18 mouse cellular contexts compared by ENCODE assay signal in genomic region chr12:78046582-78046981, GRCm38 (mm10).
DNase-seq lines count a peak whose midpoint lies in the region; ATAC-seq and TF ChIP-seq lines count a peak whose summit lies in the region.
"Had no signal": no experiment of that assay in that cellular context is flagged by ENCODE, and none has a peak within 500 bp of the region (broad histone marks: within the 10 kb centered on the region; RNA-seq: fewer than 3 reads in every experiment).

No protein-coding gene starts in this region.

- DNase-seq in kidney, adult 2 months, result no peak
- no peak for DNase-seq in testis, postnatal 14 days (ENCODE audit: low spot score)
- no peak for DNase-seq in right cerebral cortex, postnatal 14 days
- DNase-seq in heart, postnatal 14 days, result no peak
- DNase-seq: adrenal gland, postnatal 14 days; cerebellum, postnatal 14 days; gastrocnemius, adult 2 months; heart, adult 18-20 months; thymus, postnatal 25 days had no signal

- no peaks in the 10 kb centered on the region for H3K9me3 ChIP-seq in kidney, embryonic 14.5 days (ENCODE audit: control insufficient read depth, low read length)
- H3K9me3 ChIP-seq: hindbrain, embryonic 15.5 days; limb, embryonic 15.5 days; midbrain, embryonic 10.5 days; neural tube, embryonic 15.5 days had no signal

- H3K27me3 ChIP-seq in kidney, adult 2 months (replicated peaks; ENCODE audit: control insufficient read depth, insufficient read depth, low read length), result no peaks in the 10 kb centered on the region
- no peaks in the 10 kb centered on the region for H3K27me3 ChIP-seq in kidney, embryonic 14.5 days (ENCODE audit: control insufficient read depth, insufficient read depth, low read length)
- no peaks in the 10 kb centered on the region for H3K27me3 ChIP-seq in testis, adult 2 months (ENCODE audit: control insufficient read depth, insufficient read depth, low read length)
- H3K27me3 ChIP-seq: hindbrain, embryonic 15.5 days; kidney, embryonic 15.5 days; limb, embryonic 15.5 days; neural tube, embryonic 15.5 days had no signal

- no peak overlapping the region for H3K4me3 ChIP-seq in kidney, adult 2 months (ENCODE audit: insufficient read depth, low read depth, low read length)
- H3K4me3 ChIP-seq in kidney, embryonic 14.5 days (ENCODE audit: low read length), result no peak overlapping the region
- H3K4me3 ChIP-seq in testis, adult 2 months (ENCODE audit: control insufficient read depth, low read depth, low read length), result no peak overlapping the region
- H3K4me3 ChIP-seq in bone marrow, adult 2 months (replicated peaks; ENCODE audit: control insufficient read depth, low read depth, low read length), result no peak overlapping the region
- H3K4me3 ChIP-seq: gastrocnemius, adult 2 months; hindbrain, embryonic 15.5 days; kidney, embryonic 15.5 days; limb, embryonic 15.5 days; midbrain, embryonic 10.5 days; neural tube, embryonic 15.5 days had no signal

- intact Hi-C loops in heart, postnatal 14 days (cut with DNase I), result no loop called here

- no peak for ATAC-seq in kidney, embryonic 14.5 days (ENCODE audit: low FRiP score, low TSS enrichment)
- ATAC-seq: forebrain, embryonic 16.5 days had no signal

- H3K27ac ChIP-seq in kidney, adult 2 months (ENCODE audit: insufficient read depth, low read depth, low read length), result no peak overlapping the region
- no peak overlapping the region for H3K27ac ChIP-seq in kidney, embryonic 14.5 days (ENCODE audit: low read depth, low read length)
- no peak overlapping the region for H3K27ac ChIP-seq in testis, adult 2 months (ENCODE audit: control insufficient read depth, insufficient read depth, low read depth, low read length)
- no peak overlapping the region for H3K27ac ChIP-seq in bone marrow, adult 2 months (ENCODE audit: control insufficient read depth, insufficient read depth, low read depth, low read length, poor library complexity)
- H3K27ac ChIP-seq: gastrocnemius, adult 2 months; hindbrain, embryonic 15.5 days; kidney, embryonic 15.5 days; limb, embryonic 15.5 days; midbrain, embryonic 10.5 days; neural tube, embryonic 15.5 days had no signal

- 0 out of 2 replicates have a peak, but pooled peaks have one; percentile 8 for TF ChIP-seq CTCF in kidney, adult 2 months (conservative IDR thresholded peaks at IDR 0.05; ENCODE audit: insufficient read depth, insufficient read length, low read depth, low read length)
- TF ChIP-seq CTCF in testis, adult 2 months (IDR thresholded peaks at IDR 0.05; ENCODE audit: control insufficient read depth, insufficient read depth, insufficient replicate concordance, low read depth, low read length), result peak; percentile 76; the same call in 1 of the 2 replicates
- 0 out of 2 replicates have a peak, but pooled peaks have one; percentile 21 for TF ChIP-seq CTCF in bone marrow, adult 2 months (IDR thresholded peaks at IDR 0.05; ENCODE audit: control insufficient read depth, insufficient read depth, low read length)

- no peak overlapping the region for H3K4me2 ChIP-seq in kidney, embryonic 14.5 days (replicated peaks; ENCODE audit: low read depth, low read length)
- H3K4me2 ChIP-seq: hindbrain, embryonic 15.5 days; kidney, embryonic 15.5 days; limb, embryonic 15.5 days; neural tube, embryonic 15.5 days had no signal

- TF ChIP-seq POLR2A in kidney, adult 2 months (IDR thresholded peaks at IDR 0.05; ENCODE audit: low read depth, low read length), result no peak
- TF ChIP-seq POLR2A in testis, adult 2 months (IDR thresholded peaks at IDR 0.05; ENCODE audit: control insufficient read depth, low read depth, low read length), result no peak
- no peak for TF ChIP-seq POLR2A in bone marrow, adult 2 months (IDR thresholded peaks at IDR 0.05; ENCODE audit: borderline replicate concordance, control insufficient read depth, low read depth, low read length)

- H3K4me1 ChIP-seq in kidney, adult 2 months (ENCODE audit: control insufficient read depth, insufficient read depth, low read length), result no peaks in the 10 kb centered on the region
- no peaks in the 10 kb centered on the region for H3K4me1 ChIP-seq in kidney, embryonic 14.5 days (ENCODE audit: control insufficient read depth, insufficient read depth, low read length)
- no peaks in the 10 kb centered on the region for H3K4me1 ChIP-seq in testis, adult 2 months (ENCODE audit: control insufficient read depth, insufficient read depth, low read length)
- H3K4me1 ChIP-seq in bone marrow, adult 2 months (ENCODE audit: control insufficient read depth, insufficient read depth, low read length), result no peaks in the 10 kb centered on the region
- H3K4me1 ChIP-seq: hindbrain, embryonic 15.5 days; kidney, embryonic 15.5 days; limb, embryonic 15.5 days; midbrain, embryonic 10.5 days; neural tube, embryonic 15.5 days had no signal

- no peak overlapping the region for H3K9ac ChIP-seq in kidney, embryonic 14.5 days (ENCODE audit: low read depth, low read length)
- H3K9ac ChIP-seq: hindbrain, embryonic 15.5 days; kidney, embryonic 15.5 days; limb, embryonic 15.5 days; neural tube, embryonic 15.5 days had no signal

- H3K36me3 ChIP-seq in kidney, adult 2 months (ENCODE audit: control insufficient read depth, insufficient read depth, low read length), result no peaks in the 10 kb centered on the region
- no peaks in the 10 kb centered on the region for H3K36me3 ChIP-seq in kidney, embryonic 14.5 days (ENCODE audit: control insufficient read depth, insufficient read depth, low read length)
- H3K36me3 ChIP-seq in testis, adult 2 months (ENCODE audit: control insufficient read depth, insufficient read depth, low read length), result no peaks in the 10 kb centered on the region
- H3K36me3 ChIP-seq: hindbrain, embryonic 15.5 days; kidney, embryonic 15.5 days; limb, embryonic 15.5 days; midbrain, embryonic 10.5 days; neural tube, embryonic 15.5 days had no signal

- whole genome bisulfite sequencing in kidney, adult 2 months, result 83% methylated on average over 4 of the region's 4 CpGs
- 80% methylated on average over 4 of the region's 4 CpGs for WGBS in kidney, embryonic 14.5 days
- WGBS in bone marrow, adult 2 months, result 81% methylated on average over 4 of the region's 4 CpGs

Comparison
In these comparisons a context has a peak if more than half of its experiments do, and no peak if none do; other contexts are left out.
1. CTCF ChIP-seq: peak in every context shown above with its lines; median percentile 76 in testis, adult 2 months; 21 in bone marrow, adult 2 months; 8 in kidney, adult 2 months.